Mouse (Mus musculus) skeletal muscle tissue, postnatal 0 days (tissue): Measurements from ENCODE around the gene Mms19. TPM values are rescaled to one million over a fixed set of nuclear protein-coding genes. Genes with fewer than 3 reads are reported as not detected.

Experiments
- polyA plus RNA-seq: library from polyadenylated mRNA; unstranded; fragments of >200 nt; fragmentation: Nextera tagmentation; extraction: Ambion mirVana; gene quantifications from 2 replicates; pipeline ENCODE4 v1.2.1, GENCODE M21; 2015

The Mms19 gene
- polyA plus RNA-seq = 11.5 and 14.6 TPM in 2 replicates

DNA sequence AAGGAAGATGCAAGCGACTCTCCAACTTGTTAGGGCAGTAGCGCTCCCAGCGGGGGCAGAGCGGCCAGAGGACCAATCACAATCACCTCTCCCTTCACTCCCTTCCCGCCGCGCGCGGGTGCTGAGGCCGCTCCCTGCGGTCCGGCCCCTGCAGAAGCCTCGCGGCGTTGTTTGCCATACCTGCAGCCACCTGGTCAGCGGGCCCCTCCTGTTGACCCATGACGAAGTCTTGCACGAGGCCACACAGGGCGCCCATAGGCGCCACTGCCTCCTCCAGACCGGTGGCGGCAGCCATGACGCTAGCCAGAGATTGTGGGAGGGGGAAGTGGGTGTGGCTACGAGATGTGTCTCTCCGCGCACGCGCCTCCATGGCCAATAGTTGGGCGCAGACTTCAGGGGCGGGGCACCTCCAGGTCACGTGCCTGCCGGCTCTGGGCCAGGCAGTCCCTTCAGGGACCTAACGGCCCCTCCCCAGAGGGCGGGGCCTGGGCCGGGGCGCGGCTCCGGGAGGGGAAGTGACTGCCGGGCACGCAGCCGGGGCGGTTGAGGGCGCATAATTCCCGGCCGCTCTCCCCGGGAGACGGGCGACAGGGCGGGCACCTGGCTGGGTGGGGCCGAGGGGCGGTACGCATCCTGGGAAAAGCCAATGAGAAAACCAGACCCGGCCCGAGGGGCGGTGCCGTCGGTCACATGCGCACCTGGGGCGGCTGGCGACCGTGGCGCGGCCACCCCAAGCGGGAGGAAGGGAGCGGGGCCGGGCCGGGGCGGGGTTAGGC lies at the start of gene Mms19:
Mms19 (minus strand) TSS at position 339 of the 776 bp plus-strand sequence.

DNA sequence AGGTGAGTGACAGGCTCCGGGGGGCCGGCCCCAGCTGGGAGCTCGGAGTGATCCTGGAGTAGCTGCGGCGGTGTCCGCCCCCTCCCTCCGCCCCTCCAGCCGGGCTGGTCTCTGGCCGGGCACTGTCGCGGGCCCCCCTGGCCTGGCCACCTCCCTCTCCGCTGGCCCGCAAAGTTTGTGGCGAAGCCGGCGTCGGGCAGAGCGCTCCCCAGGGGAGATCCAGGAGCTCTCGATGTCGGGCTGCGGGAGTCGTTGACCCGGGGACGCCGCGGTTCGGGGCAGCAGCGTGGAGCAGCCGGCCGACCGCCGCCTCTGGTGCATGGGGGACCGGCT lies 604 bp upstream of the Mms19 start, which contains the start of gene Ubtd1:
Ubtd1 (plus strand) TSS at position 169 of the 333 bp plus-strand sequence.

DNA sequence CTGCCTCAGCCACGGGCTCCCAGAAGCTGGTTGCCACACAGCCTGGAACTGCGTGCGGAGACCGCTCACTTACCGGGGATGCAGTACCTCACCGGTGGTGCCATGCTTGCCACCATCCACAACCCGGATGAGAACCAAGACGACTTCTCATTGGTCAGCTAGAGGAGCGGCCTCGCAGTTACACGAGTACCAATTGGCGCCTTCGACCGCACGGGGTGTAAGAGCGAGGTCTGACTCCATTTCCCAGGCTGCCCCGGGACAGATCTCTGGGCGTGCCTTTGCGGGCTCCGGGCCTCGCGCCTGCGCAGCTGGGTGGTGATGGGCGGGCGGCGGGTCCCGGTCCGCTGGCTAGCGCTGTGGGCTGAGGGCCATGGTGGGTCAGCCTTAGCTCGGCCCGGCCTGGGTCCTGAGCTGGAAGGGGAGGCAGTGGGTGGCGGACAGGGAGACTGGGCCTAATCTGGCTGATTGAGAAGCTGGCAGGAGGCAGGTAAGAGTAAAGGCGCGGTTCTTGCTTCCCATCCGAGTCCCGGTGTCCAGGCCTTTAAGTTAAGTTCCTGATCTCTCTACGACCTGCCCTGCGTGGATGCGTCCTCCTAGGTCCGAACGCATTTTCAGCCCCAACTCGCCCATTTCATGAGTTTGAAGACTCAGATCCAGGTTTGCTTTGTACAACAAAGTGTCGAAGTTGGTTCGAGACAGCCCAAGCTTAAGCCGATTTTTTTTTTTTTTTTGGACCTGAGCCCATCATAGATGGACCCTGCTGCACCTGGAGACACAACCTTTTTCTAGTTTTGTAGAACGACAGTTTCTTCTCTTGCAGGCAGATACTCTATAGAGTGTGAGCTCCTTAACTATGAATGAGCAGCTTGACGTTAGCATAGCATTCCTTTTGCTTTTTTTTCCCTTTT lies 47.5 kb downstream of the Mms19 start, which contains the start of the genes Exosc1 and Zdhhc16:
Exosc1 (minus strand) TSS at position 245 of the 908 bp plus-strand sequence.
Zdhhc16 (plus strand) TSS at position 302 of the 908 bp plus-strand sequence.

DNA sequence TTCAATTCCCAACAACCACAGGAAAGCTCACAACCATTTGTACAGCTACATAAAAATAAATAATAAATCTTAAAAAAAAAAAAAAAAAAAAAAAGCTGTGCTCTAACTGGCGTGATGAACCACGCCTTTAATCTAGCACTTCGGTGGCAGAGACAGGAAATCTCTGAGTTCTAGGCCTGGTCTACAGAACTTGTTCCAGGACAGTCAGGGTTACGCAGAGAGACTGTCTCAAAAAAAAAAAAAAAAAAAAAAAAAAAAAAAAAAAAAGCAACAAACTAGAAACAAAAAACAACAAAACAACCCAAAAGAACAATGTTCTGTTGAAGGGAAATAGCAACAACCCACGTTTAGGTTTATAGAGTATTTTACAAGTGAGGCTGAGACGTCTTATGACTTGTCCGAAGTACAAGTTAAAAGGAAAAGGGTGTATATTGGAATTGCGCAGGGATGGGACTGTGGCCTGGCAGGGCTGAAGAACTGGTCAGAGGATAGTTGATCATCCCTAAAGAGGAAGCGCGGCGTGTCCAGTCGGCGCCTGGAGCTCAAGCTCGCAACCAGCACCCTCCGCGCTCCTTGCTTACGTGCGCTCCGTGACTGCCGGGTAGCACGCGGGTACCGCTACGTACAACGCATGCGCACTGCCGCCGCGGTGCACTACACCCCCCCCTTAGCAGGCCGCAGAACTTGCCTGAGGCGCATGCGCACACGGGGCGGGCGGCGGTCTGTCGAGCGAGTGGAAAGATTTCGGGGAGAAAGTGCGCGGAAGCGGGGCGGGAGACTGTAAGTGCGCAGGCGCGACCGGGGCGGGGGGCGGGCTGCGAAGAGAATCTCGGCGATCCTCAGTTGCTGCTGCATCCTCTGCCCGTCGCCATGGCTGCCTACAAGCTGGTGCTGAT lies 69.5 kb downstream of the Mms19 start, which contains the start of gene Pgam1:
Pgam1 (plus strand) TSS at position 746 of the 896 bp plus-strand sequence.

GRCm38 (mm10) chr19:41895460-41896318 lies 85.3 kb downstream of the Mms19 start, which contains the start of gene Rrp12:
TSS of gene Rrp12 (minus strand) at chr19:41896173.

Other genes with a start within 250 kb of the Mms19 start
- gene Slit1, start 237.5 kb downstream of the Mms19 start, polyA plus RNA-seq = 2.8 and 2.9 TPM in 2 replicates
- gene Arhgap19, start 179.1 kb downstream of the Mms19 start, polyA plus RNA-seq = 5.2 and 5.6 TPM in 2 replicates
- 7.7 and 9.2 TPM in 2 replicates for gene Frat1, start 151.2 kb downstream of the Mms19 start, polyA plus RNA-seq
- 6.3 and 6.4 TPM in 2 replicates for gene Frat2, start 133.0 kb downstream of the Mms19 start, polyA plus RNA-seq
- gene Rrp12, start 85.0 kb downstream of the Mms19 start, polyA plus RNA-seq = 15.1 and 19.2 TPM in 2 replicates
- 87.7 and 128 TPM in 2 replicates for gene Pgam1, start 69.2 kb downstream of the Mms19 start, polyA plus RNA-seq
- 39.4 and 40.6 TPM in 2 replicates for gene Exosc1, start 47.7 kb downstream of the Mms19 start, polyA plus RNA-seq
- 50.6 and 51.0 TPM in 2 replicates for gene Zdhhc16, start 47.7 kb downstream of the Mms19 start, polyA plus RNA-seq
- 32.9 and 35.0 TPM in 2 replicates for gene Ubtd1, start 606 bp upstream of the Mms19 start, polyA plus RNA-seq
- 82.7 and 174 TPM in 2 replicates for gene Ankrd2, start 54.8 kb upstream of the Mms19 start, polyA plus RNA-seq
- gene Hoga1, start 64.5 kb upstream of the Mms19 start, polyA plus RNA-seq = 7.6 and 11.3 TPM in 2 replicates
- gene 4933411K16Rik, start 71.1 kb upstream of the Mms19 start, polyA plus RNA-seq = 0.12 TPM in 1 of 2 replicates, not detected in the other
- 3.0 and 3.1 TPM in 2 replicates for gene Morn4, start 105.2 kb upstream of the Mms19 start, polyA plus RNA-seq
- 13.4 and 13.5 TPM in 2 replicates for gene Pi4k2a, start 109.3 kb upstream of the Mms19 start, polyA plus RNA-seq
- 29.5 and 30.2 TPM in 2 replicates for gene Avpi1, start 147.9 kb upstream of the Mms19 start, polyA plus RNA-seq
- 8.4 and 14.2 TPM in 2 replicates for gene Marveld1, start 166.2 kb upstream of the Mms19 start, polyA plus RNA-seq
- gene Zfyve27, start 182.8 kb upstream of the Mms19 start, polyA plus RNA-seq = 11.0 and 11.2 TPM in 2 replicates
- gene Sfrp5, start 221.1 kb upstream of the Mms19 start, polyA plus RNA-seq = 3.3 and 4.2 TPM in 2 replicates